Mouse (Mus musculus): ENCODE data around the gene Plcb4. TPM values are rescaled to one million over a fixed set of nuclear protein-coding genes. Genes with fewer than 3 reads are reported as not detected.
"Not testable (repeated sequence)": the region's sequence is repeated elsewhere in the genome, so short reads cannot be mapped to it uniquely, and the experiment has no call there.

Plcb4 gene
- polyA plus RNA-seq, 1 experiment from 2014 or later, result 12.7 TPM

DNA sequence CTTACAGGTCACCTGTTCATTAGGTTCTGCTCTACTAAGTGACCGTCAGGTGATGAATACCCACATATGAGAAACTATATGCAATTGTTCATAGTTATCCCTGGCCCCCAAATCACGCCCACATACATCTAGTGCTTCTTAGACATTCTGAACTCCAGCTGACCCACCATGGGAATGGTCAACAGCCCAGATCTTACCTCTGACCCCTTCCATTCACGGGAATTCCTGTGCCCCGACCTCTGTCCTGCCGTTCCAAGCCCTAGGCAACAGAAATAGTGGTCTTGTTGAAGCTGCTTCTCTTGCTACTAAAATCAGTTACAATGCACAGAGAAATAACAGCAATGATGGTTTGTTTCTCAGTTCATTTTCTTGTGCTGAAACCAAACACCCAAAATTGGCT, 320.0 kb downstream of the Plcb4 start:
- no peak overlapping the region for H3K9ac ChIP-seq
- no peak for ATAC-seq
- no peak overlapping the region for H3K4me2 ChIP-seq (replicated peaks)
- no peak overlapping the region for H3K4me3 ChIP-seq (replicated peaks)
- no peaks in the 10 kb centered on the region for H3K36me3 ChIP-seq
- H3K9me3 ChIP-seq, result no peaks in the 10 kb centered on the region
- H3K4me1 ChIP-seq (replicated peaks), result no peaks in the 10 kb centered on the region
- H3K27ac ChIP-seq, result no peak overlapping the region
- WGBS, result 68% methylated on average over 5 of the region's 5 CpGs
- H3K27me3 ChIP-seq (replicated peaks), result no peaks in the 10 kb centered on the region

DNA sequence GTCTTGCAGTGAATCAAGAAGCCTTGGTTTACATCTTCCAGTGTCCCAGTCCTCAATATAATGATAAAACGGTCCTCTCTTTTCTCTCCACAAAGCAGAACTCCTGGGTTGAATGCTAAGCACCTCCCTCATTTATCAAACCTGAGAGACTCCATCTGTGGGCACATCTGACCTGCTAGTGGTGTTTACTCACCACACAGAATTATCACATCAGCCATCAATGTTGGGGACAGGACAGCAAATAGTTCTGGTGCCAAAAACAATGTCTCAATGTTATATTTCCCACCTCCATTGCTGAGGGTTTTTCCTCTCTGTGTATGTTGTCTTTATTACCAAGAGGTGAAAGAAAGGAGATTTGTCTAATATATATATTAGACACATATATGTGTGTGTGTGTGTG, 321.6 kb downstream of the Plcb4 start:
- Histone ChIP-seq H3K9ac (no peak overlapping the region), H3K27ac (no peak overlapping the region), H3K4me1 (replicated peaks) (no peaks in the 10 kb centered on the region), H3K4me2 (replicated peaks) (no peak overlapping the region), H3K9me3 (no peaks in the 10 kb centered on the region), H3K4me3 (replicated peaks) (no peak overlapping the region), H3K36me3 (no peaks in the 10 kb centered on the region), H3K27me3 (replicated peaks) (no peaks in the 10 kb centered on the region)
- ATAC-seq, result no peak
- 29% methylated on average over 1 of the region's 1 CpGs for WGBS

DNA sequence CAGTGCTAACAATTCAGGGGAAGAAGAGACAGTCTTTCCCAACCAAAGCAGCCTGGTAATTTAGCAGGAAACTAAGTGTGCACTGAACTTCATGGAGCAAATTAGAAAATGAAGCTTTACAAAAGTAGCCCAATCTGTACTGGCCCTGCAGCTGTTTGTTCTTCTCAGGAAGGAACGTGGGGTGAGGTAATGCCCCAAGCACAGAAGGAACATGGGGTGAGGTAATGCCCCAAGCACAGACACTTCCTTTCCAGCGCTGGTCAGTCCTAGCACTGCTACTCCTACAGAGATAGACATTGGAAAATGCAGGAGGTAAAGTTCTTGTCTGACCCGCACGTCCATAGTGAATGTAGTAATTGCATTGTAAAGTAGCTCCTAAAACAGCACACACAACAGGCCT, 325.2 kb downstream of the Plcb4 start:
- ATAC-seq, result no peak
- Histone ChIP-seq H3K9me3 (no peaks in the 10 kb centered on the region), H3K36me3 (no peaks in the 10 kb centered on the region), H3K4me2 (replicated peaks) (no peak overlapping the region), H3K27me3 (replicated peaks) (no peaks in the 10 kb centered on the region), H3K9ac (no peak overlapping the region), H3K27ac (no peak overlapping the region), H3K4me3 (replicated peaks) (no peak overlapping the region), H3K4me1 (replicated peaks) (no peaks in the 10 kb centered on the region)
- WGBS, result 83% methylated on average over 4 of the region's 4 CpGs

DNA sequence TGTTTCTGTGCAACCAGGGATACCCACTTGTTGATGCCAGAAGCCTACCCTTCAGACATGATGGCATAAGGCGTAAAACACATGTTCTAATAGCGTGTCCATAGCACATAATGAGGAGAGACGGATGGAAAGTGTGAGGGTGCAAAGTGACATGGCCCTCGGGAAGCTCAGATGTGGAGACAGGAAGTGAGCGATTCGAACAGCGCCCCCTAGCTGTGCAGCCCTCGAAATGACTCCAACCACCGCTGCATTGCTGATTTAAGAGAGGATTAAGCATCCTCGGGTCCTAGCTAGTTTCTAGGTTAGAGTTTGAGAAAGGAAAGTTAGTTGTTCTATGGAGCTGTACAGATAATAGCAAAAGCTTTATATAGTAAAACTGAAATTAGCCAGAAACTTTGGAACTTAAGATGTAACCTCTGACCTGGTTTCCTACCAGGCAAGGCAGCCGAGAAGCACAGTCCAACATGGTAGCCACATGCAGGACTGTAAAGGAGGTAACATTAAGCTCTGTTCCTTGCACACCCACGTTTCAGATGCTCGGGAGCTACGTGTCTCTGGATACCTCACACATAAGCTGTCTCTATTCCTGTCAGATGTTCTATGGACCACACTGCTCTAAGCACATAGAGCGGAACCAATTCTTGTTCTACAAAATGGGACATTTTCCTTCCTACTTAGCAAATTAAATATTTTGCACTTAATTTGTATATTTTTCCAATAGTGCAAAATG, 326.9 kb downstream of the Plcb4 start:
- ATAC-seq, result no peak
- Histone ChIP-seq H3K4me1 (replicated peaks) (no peaks in the 10 kb centered on the region), H3K9me3 (no peaks in the 10 kb centered on the region), H3K27me3 (replicated peaks) (no peaks in the 10 kb centered on the region), H3K9ac (no peak overlapping the region), H3K27ac (no peak overlapping the region), H3K36me3 (no peaks in the 10 kb centered on the region), H3K4me3 (replicated peaks) (no peak overlapping the region), H3K4me2 (replicated peaks) (no peak overlapping the region)
- WGBS, result 88% methylated on average over 15 of the region's 15 CpGs

DNA sequence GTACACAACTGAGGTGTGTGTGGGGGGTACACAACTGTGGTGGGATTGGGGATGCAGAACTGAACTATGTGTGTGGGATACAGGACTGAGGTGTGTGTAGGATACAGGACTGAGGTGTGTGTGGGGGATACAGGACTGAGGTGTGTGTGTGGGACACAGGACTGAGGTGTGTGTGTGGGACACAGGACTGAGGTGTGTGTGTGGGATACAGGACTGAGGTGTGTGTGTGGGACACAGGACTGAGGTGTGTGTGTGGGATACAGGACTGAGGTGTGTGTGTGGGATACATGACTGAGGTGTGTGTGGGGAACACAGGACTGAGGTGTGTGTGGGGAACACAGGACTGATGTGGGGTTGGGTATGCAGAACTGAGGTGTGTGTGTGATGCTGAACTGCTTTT, 329.7 kb downstream of the Plcb4 start:
- not testable (repeated sequence) for H3K4me3 ChIP-seq (replicated peaks); H3K9me3 ChIP-seq; H3K27me3 ChIP-seq (replicated peaks); H3K9ac ChIP-seq; H3K36me3 ChIP-seq; H3K4me2 ChIP-seq (replicated peaks); H3K27ac ChIP-seq; H3K4me1 ChIP-seq (replicated peaks); ATAC-seq

DNA sequence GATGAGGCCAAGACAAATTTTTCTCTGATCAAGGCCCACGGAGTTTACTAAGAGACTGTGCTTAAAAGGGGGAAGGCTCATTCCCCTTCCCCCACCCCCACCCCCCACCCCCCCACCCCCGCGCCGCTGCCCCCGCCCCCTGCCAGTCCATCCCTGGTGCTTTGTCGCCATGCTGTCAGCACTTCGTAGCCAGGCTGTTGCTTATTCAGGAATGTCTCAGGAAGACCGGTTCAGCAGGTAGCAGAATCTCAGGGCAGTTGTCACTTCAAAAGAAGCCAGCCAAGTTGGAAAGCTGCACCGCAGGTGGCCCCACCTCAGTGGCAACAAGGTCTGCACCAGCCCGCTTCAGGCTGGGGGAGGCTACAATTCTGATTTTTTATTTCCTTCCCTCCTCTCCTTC, 331.9 kb downstream of the Plcb4 start:
- H3K4me1 ChIP-seq (replicated peaks); ATAC-seq; H3K27ac ChIP-seq; H3K27me3 ChIP-seq (replicated peaks); H3K4me2 ChIP-seq (replicated peaks); H3K36me3 ChIP-seq; H3K9ac ChIP-seq; H3K9me3 ChIP-seq; H3K4me3 ChIP-seq (replicated peaks): not testable (repeated sequence)
- 60% methylated on average over 8 of the region's 10 CpGs for WGBS

DNA sequence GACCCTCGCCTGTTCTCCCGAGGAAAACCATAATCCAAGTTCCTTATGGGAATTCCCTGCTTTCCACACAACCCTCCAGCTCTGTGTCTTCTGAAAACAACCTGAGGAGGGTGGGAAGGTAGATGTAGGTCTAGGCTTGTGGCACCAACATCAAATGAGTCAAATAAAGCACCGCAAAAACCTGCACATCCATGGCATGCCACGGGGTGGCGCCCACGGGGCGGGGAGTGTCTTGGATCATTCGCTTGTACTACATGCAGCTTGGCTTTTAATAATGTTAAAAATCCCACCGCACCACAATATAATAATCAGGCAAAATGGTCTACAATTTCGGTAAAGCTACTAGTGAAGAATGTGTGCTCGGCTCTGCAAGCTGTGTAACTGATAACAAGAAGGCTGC, 334.5 kb downstream of the Plcb4 start:
- no peaks in the 10 kb centered on the region for H3K36me3 ChIP-seq
- 82% methylated on average over 11 of the region's 11 CpGs for WGBS
- no peak for ATAC-seq

DNA sequence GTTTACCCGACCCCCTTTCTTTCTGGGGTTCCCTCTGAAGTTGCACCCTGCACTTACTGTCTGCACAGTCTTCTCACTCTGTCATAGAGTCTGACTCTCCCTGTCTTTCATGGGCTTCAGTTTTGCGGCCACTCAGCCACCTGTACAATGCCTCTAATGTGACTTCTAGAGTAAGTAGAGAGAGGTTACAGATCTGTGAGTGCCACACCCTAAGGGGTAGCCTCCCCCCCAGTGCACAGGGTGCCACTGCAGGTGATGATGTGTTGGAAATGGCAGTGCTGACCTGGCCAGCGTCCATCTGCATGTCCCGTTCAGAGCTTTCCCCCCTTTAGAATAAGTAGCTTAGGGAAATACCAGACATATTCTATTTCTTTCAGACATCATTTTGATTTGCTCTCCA, 336.4 kb downstream of the Plcb4 start:
- Histone ChIP-seq H3K4me2 (replicated peaks) (no peak overlapping the region), H3K4me3 (replicated peaks) (no peak overlapping the region), H3K9ac (no peak overlapping the region), H3K36me3 (no peaks in the 10 kb centered on the region), H3K4me1 (replicated peaks) (no peaks in the 10 kb centered on the region), H3K27ac (no peak overlapping the region), H3K9me3 (no peaks in the 10 kb centered on the region), H3K27me3 (replicated peaks) (no peaks in the 10 kb centered on the region)
- 93% methylated on average over 4 of the region's 4 CpGs for WGBS
- no peak for ATAC-seq

More for the DNA sequence above, 334.5 kb downstream of the Plcb4 start:
- H3K27ac ChIP-seq, result no peak overlapping the region
- no peak overlapping the region for H3K4me3 ChIP-seq (replicated peaks)
- H3K27me3 ChIP-seq (replicated peaks), result no peaks in the 10 kb centered on the region
- H3K9me3 ChIP-seq, result no peaks in the 10 kb centered on the region
- no peak overlapping the region for H3K4me2 ChIP-seq (replicated peaks)
- no peak overlapping the region for H3K9ac ChIP-seq
- H3K4me1 ChIP-seq (replicated peaks), result no peaks in the 10 kb centered on the region

DNA sequence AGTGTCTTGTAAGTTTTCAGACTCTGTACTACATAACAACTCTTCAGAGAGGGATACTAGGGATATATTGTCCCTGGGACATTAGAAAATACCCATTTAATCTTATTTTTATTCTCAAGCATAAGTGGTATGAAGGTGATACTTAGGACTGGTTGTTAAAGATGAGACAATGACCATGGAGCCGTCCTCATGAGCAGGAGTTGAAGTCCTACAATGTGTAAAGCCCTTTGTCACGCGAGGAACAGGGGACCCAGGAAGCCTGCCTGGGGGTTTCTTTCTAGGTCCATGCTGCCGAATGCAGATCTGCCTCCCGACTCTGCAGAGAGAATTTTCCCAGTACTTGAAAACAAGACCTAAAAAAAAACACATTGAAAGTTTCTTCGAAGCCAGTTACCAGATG, 338.1 kb downstream of the Plcb4 start:
- 83% methylated on average over 6 of the region's 6 CpGs for whole genome bisulfite sequencing
- ATAC-seq, result no peak
- H3K4me3 ChIP-seq (replicated peaks), result no peak overlapping the region

DNA sequence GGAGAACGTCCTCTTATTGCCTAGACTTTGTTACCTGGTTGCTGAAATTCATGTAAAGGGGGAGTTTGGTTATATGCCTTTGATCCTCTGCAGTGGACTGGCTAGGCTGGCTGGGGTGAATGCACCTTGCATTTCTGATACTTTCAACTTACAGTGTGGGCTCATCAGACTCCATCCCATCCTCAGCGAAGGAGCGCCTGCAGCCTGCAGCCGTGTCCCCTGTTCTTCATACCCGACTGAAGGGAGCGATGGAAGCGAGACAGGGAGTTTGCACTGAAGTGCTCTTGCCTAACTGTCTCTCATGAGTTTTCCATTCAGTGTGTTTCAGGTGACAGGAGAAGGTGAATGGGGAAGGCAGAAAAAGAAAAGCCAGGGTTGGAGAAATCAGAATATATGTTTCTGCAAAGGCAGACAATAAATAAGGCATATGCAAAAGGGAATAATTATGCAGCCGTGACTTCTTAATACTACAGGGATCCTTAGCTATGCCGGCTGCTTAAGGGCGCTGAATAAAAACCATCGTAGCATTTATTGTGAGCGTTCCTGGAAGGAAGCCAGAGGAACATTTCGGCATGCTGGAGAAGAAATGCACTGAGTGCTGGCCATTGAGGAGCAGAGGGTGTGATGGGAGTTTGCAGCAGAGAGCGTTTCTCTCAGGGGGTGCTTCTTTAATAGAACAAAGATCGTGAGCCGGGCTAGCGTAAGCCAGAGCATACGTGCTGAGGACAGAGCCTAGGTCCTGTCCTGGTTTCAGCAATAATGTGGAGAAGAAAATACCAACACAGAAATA, 338.7 kb downstream of the Plcb4 start:
- no peaks in the 10 kb centered on the region for H3K27me3 ChIP-seq (replicated peaks)
- H3K9me3 ChIP-seq, result no peaks in the 10 kb centered on the region
- H3K9ac ChIP-seq, result no peak overlapping the region
- ATAC-seq, result no peak
- no peak overlapping the region for H3K4me3 ChIP-seq (replicated peaks)
- WGBS, result 82% methylated on average over 18 of the region's 18 CpGs
- H3K27ac ChIP-seq, result no peak overlapping the region
- no peaks in the 10 kb centered on the region for H3K36me3 ChIP-seq
- no peak overlapping the region for H3K4me2 ChIP-seq (replicated peaks)
- no peaks in the 10 kb centered on the region for H3K4me1 ChIP-seq (replicated peaks)

More for the DNA sequence above, 338.1 kb downstream of the Plcb4 start:
- no peaks in the 10 kb centered on the region for H3K36me3 ChIP-seq
- H3K9me3 ChIP-seq, result no peaks in the 10 kb centered on the region
- no peak overlapping the region for H3K27ac ChIP-seq
- H3K27me3 ChIP-seq (replicated peaks), result no peaks in the 10 kb centered on the region
- H3K4me1 ChIP-seq (replicated peaks), result no peaks in the 10 kb centered on the region
- no peak overlapping the region for H3K4me2 ChIP-seq (replicated peaks)
- H3K9ac ChIP-seq, result no peak overlapping the region

DNA sequence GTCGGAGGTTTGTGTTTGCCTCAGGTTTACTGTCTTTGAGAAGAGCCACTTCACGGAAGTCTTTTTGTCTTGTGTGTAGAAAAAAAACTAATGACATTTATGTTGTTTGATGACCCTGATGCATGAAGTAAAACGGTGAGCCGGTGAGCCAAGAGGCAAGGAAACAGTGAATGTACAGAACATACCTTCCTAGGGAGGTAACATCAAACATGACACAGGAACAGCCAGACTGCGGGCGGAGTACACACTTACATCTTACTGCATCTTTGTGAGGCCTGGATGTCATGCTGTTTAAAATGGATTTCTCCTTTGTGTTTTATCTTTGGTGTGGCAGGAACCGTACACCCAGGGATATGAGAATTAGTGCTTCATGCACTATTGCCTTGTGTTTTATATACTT, 340.1 kb downstream of the Plcb4 start:
- no peak for ATAC-seq
- H3K36me3 ChIP-seq, result no peaks in the 10 kb centered on the region
- 88% methylated on average over 7 of the region's 7 CpGs for WGBS
- H3K4me2 ChIP-seq (replicated peaks), result no peak overlapping the region
- H3K27ac ChIP-seq, result no peak overlapping the region
- H3K9me3 ChIP-seq, result no peaks in the 10 kb centered on the region
- H3K4me1 ChIP-seq (replicated peaks), result no peaks in the 10 kb centered on the region
- no peaks in the 10 kb centered on the region for H3K27me3 ChIP-seq (replicated peaks)
- no peak overlapping the region for H3K4me3 ChIP-seq (replicated peaks)
- H3K9ac ChIP-seq, result no peak overlapping the region

DNA sequence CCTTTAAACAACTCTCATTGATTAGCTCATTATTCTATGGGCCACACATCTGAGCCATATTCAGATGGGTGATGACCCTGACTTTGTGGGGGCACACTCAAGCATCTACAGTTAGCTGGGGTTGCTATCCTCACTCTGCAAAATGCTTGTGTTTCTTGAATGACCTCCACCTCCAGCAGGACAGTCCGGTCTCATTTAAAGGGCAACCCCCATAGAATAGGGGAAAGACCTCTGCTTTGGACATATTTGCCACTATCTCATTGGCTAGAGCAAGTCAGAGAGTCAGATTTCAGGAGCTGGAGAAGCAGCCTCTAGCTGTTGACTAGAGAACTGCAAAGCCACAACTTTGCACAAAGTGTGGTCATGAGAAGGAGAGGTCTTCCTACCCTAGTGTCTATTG, 340.6 kb downstream of the Plcb4 start:
- H3K4me1 ChIP-seq (replicated peaks), result no peaks in the 10 kb centered on the region
- no peaks in the 10 kb centered on the region for H3K9me3 ChIP-seq
- no peaks in the 10 kb centered on the region for H3K27me3 ChIP-seq (replicated peaks)
- H3K9ac ChIP-seq, result no peak overlapping the region
- H3K4me3 ChIP-seq (replicated peaks), result no peak overlapping the region
- whole genome bisulfite sequencing, result 57% methylated on average over 1 of the region's 1 CpGs
- no peak for ATAC-seq
- no peaks in the 10 kb centered on the region for H3K36me3 ChIP-seq
- H3K27ac ChIP-seq, result no peak overlapping the region
- H3K4me2 ChIP-seq (replicated peaks), result no peak overlapping the region

DNA sequence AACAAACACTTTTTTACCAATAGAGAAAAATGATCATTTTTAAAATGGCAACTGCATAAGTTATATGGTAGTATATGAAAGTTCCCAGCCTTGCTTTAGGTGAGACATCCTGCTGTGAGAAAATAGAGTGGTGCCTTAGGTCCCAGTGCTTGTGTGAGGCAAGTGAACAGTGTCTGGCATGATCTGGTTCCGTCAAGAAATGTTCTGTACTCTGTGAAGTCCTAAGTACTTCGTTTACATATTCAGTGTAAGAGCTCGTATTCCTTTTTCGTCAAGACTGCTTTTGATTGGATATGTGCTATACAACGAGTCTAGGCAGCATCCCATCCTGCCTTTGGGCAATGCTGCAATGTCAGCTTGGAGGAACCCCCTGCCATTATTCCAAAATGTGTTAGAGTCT, 342.1 kb downstream of the Plcb4 start:
- H3K4me1 ChIP-seq (replicated peaks), result no peaks in the 10 kb centered on the region
- WGBS, result 62% methylated on average over 5 of the region's 5 CpGs
- no peaks in the 10 kb centered on the region for H3K9me3 ChIP-seq
- no peaks in the 10 kb centered on the region for H3K27me3 ChIP-seq (replicated peaks)
- H3K36me3 ChIP-seq, result no peaks in the 10 kb centered on the region
- no peak for ATAC-seq
- H3K4me3 ChIP-seq (replicated peaks), result no peak overlapping the region
- H3K4me2 ChIP-seq (replicated peaks), result no peak overlapping the region
- no peak overlapping the region for H3K9ac ChIP-seq
- H3K27ac ChIP-seq, result no peak overlapping the region
